Mouse (Mus musculus): Measurements from ENCODE around the gene Olfr1079. TPM values are rescaled to one million over a fixed set of nuclear protein-coding genes. Genes with fewer than 3 reads are reported as not detected.

Gene Olfr1079
- not detected in 2 replicates for polyA plus RNA-seq (2012; rRNA removed)

GRCm38 (mm10) chr2:86542380-86542779, at the start of gene Olfr1079:
Gene Olfr1079 (minus strand): TSS chr2:86542480.

GRCm38 (mm10) chr2:86558135-86558534, 15.9 kb upstream of the Olfr1079 start, which contains the start of gene Olfr1080:
Gene Olfr1080 (minus strand): TSS chr2:86558235.

GRCm38 (mm10) chr2:86508161-86508560, 34.1 kb downstream of the Olfr1079 start, which contains the start of gene Olfr1076:
Gene Olfr1076 (plus strand): TSS chr2:86508461.

GRCm38 (mm10) chr2:86487286-86487685, 55.0 kb downstream of the Olfr1079 start, which contains the start of gene Olfr228:
Gene Olfr228 (minus strand): TSS chr2:86487386.

Other genes with a start within 250 kb of the Olfr1079 start
- gene Olfr1053, start 227.2 kb downstream of the Olfr1079 start, polyA plus RNA-seq (2012; rRNA removed), result not detected in 2 replicates
- gene Olfr1054, start 207.0 kb downstream of the Olfr1079 start, polyA plus RNA-seq (2012; rRNA removed), result not detected in 2 replicates
- not detected in 2 replicates for gene Olfr1055, start 192.2 kb downstream of the Olfr1079 start, polyA plus RNA-seq (2012; rRNA removed)
- gene Olfr1056, start 180.0 kb downstream of the Olfr1079 start, polyA plus RNA-seq (2012; rRNA removed), result not detected in 2 replicates
- not detected in 2 replicates for gene Olfr1057, start 164.1 kb downstream of the Olfr1079 start, polyA plus RNA-seq (2012; rRNA removed)
- gene Olfr1058, start 153.9 kb downstream of the Olfr1079 start, polyA plus RNA-seq (2012; rRNA removed), result not detected in 2 replicates
- not detected in 2 replicates for gene Olfr1061, start 128.4 kb downstream of the Olfr1079 start, polyA plus RNA-seq (2012; rRNA removed)
- not detected in 2 replicates for gene Olfr1062, start 115.7 kb downstream of the Olfr1079 start, polyA plus RNA-seq (2012; rRNA removed)
- not detected in 2 replicates for gene Olfr1065, start 91.9 kb downstream of the Olfr1079 start, polyA plus RNA-seq (2012; rRNA removed)
- gene Olfr1066, start 86.2 kb downstream of the Olfr1079 start, polyA plus RNA-seq (2012; rRNA removed), result not detected in 2 replicates
- not detected in 2 replicates for gene Olfr228, start 55.1 kb downstream of the Olfr1079 start, polyA plus RNA-seq (2012; rRNA removed)
- gene Olfr1076, start 34.0 kb downstream of the Olfr1079 start, polyA plus RNA-seq (2012; rRNA removed), result not detected in 2 replicates
- not detected in 2 replicates for gene Olfr1080, start 15.8 kb upstream of the Olfr1079 start, polyA plus RNA-seq (2012; rRNA removed)
- gene Olfr1082, start 56.5 kb upstream of the Olfr1079 start, polyA plus RNA-seq (2012; rRNA removed), result not detected in 2 replicates
- gene Olfr1084, start 97.2 kb upstream of the Olfr1079 start, polyA plus RNA-seq (2012; rRNA removed), result not detected in 2 replicates
- gene Olfr1085, start 119.5 kb upstream of the Olfr1079 start, polyA plus RNA-seq (2012; rRNA removed), result not detected in 2 replicates
- not detected in 2 replicates for gene Olfr1086, start 137.6 kb upstream of the Olfr1079 start, polyA plus RNA-seq (2012; rRNA removed)
- gene Olfr1087, start 155.9 kb upstream of the Olfr1079 start, polyA plus RNA-seq (2012; rRNA removed), result not detected in 2 replicates
- not detected in 2 replicates for gene Olfr1089, start 191.2 kb upstream of the Olfr1079 start, polyA plus RNA-seq (2012; rRNA removed)
- not detected in 2 replicates for gene Olfr1090, start 216.5 kb upstream of the Olfr1079 start, polyA plus RNA-seq (2012; rRNA removed)
- gene Olfr1093, start 240.0 kb upstream of the Olfr1079 start, polyA plus RNA-seq (2012; rRNA removed), result not detected in 2 replicates

All from liver, embryonic 18 days (tissue).